Comparison of ENCODE assay signal across 19 mouse cellular contexts in genomic region chr8:82896796-82897195, GRCm38 (mm10).
"Had no signal": no experiment of that assay in that cellular context is flagged by ENCODE, and none has a peak within 500 bp of the region (broad histone marks: within the 10 kb centered on the region; RNA-seq: fewer than 3 reads in every experiment).

No protein-coding gene starts in this region.

- H3K4me3 ChIP-seq: liver, embryonic 15.5 days; lung, embryonic 15.5 days; megakaryocyte, embryonic 14.5 days; midbrain, embryonic 12.5 days; midbrain, embryonic 15.5 days; neural tube, embryonic 12.5 days had no signal

- ATAC-seq: liver, postnatal 0 days; midbrain, embryonic 15.5 days had no signal

- H3K4me1 ChIP-seq: liver, embryonic 15.5 days; midbrain, embryonic 12.5 days; midbrain, embryonic 15.5 days; neural tube, embryonic 12.5 days had no signal

- H3K27ac ChIP-seq: liver, embryonic 15.5 days; lung, embryonic 15.5 days; macrophage; midbrain, embryonic 12.5 days; midbrain, embryonic 15.5 days; neural tube, embryonic 12.5 days had no signal

- DNase-seq: liver, postnatal 0 days; lung, adult 2 months; lung, postnatal 14 days; lung, postnatal 36 days; retina, postnatal 1 day; right cerebral cortex, adult 18-20 months; right cerebral cortex, postnatal 25 days; right cerebral cortex, postnatal 4 days; spleen, adult 18-20 months; thymus, adult 18-20 months; thymus, postnatal 14 days; thymus, postnatal 36 days had no signal
